Mouse (Mus musculus) testis, adult 2 months (tissue): ENCODE results near the gene Rad51b. TPM values are rescaled to one million over a fixed set of nuclear protein-coding genes. Genes with fewer than 3 reads are reported as not detected.

ENCODE experiments used
- H3K27ac ChIP-seq: fragments of 200-500 bp; 2 replicates; pipeline ENCODE4 v1.5.1; 2012; ENCODE audit warnings: low read depth, low read length; ENCODE audit not compliant: control insufficient read depth, insufficient read depth
- H3K27me3 ChIP-seq: fragments of 200-500 bp; 2 replicates; pipeline ENCODE4 v1.6.1; 2012; ENCODE audit warnings: mild to moderate bottlenecking, low read length, moderate library complexity; ENCODE audit not compliant: control insufficient read depth, insufficient read depth
- H3K36me3 ChIP-seq: fragments of 200-500 bp; 2 replicates; pipeline ENCODE4 v1.6.1; 2012; ENCODE audit warnings: mild to moderate bottlenecking, low read length; ENCODE audit not compliant: control insufficient read depth, insufficient read depth
- H3K4me1 ChIP-seq: fragments of 200-500 bp; 2 replicates; pipeline ENCODE4 v1.6.1; 2012; ENCODE audit warnings: low read length; ENCODE audit not compliant: control insufficient read depth, insufficient read depth
- H3K4me3 ChIP-seq: fragments of 200-500 bp; 2 replicates; pipeline ENCODE4 v1.5.1; 2012; ENCODE audit warnings: low read depth, mild to moderate bottlenecking, low read length, moderate library complexity, mixed read lengths; ENCODE audit not compliant: control insufficient read depth
- CTCF ChIP-seq: fragments of 200-500 bp; IDR thresholded peaks from 2 replicates; pipeline ENCODE4 v1.5.1; 2012; ENCODE audit warnings: low read depth, mild to moderate bottlenecking, inconsistent platforms, low read length, moderate library complexity; ENCODE audit not compliant: control insufficient read depth, insufficient read depth, insufficient replicate concordance
- POLR2A ChIP-seq: fragments of 200-500 bp; IDR thresholded peaks from 2 replicates; pipeline ENCODE4 v1.6.1; 2012; ENCODE audit warnings: low read depth, mild to moderate bottlenecking, inconsistent platforms, low read length, moderate library complexity; ENCODE audit not compliant: control insufficient read depth
- polyA plus RNA-seq: library from polyadenylated mRNA; depleted of rRNA; stranded (reverse); fragments of >200 nt; gene quantifications from 2 replicates; pipeline ENCODE4 v1.2.3, GENCODE M21; 2012

Gene Rad51b
- polyA plus RNA-seq, 1 experiment: 2.7 TPM

DNA sequence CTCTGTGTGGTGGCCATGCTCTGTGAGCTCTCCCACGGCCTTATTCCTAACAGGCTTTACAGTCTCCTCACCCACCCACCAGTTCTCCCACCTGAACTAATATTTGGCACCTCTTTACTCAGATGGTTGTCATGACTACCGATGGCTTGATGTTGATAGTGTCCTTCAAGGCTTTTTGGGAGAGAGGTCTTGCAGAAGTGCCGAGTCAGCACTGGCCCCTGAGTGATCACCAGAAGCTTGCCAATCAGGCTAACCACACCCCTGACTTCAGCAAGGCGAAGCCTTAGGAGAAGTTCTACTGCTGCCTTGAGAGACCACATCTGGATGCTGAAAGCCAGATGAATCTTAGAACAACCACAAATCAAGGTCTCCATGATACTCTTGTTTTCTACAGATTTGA, 209.3 kb downstream of the Rad51b start:
- no peak overlapping the region for H3K4me3 ChIP-seq
- peaks cover 2% of the 10 kb centered on the region for H3K4me1 ChIP-seq
- no peak for TF ChIP-seq POLR2A
- TF ChIP-seq CTCF: no peak
- H3K36me3 ChIP-seq: no peaks in the 10 kb centered on the region
- no peak overlapping the region for H3K27ac ChIP-seq
- H3K27me3 ChIP-seq: no peaks in the 10 kb centered on the region

DNA sequence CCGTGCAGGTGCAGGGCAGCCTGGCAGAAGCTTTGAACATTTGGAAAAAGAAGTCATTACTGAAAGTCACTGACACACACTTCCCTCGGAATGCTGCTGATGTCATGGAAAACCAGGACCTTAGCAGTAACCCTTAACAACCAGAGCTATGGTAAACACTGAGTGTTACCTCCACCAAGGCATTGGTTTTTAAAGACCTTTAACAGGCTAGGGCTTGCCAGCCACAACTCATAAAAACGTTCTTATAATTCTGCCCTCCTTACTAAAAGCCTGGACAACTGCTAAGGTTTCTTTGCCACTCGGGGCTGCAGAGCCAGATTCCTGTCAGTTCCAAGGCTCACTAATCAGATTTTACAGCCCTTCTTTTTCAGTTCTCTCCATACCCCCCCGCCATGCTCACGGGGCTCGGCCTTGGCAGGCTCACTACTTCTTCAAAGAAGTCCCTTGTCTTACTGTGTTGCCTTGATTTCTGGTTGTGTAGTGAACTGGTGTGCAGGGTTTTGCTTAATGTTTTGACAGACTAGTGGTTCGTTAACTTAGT, 210.1 kb downstream of the Rad51b start:
- Histone ChIP-seq H3K27ac (no peak overlapping the region), H3K27me3 (no peaks in the 10 kb centered on the region), H3K4me1 (peaks cover 2% of the 10 kb centered on the region), H3K36me3 (no peaks in the 10 kb centered on the region), H3K4me3 (no peak overlapping the region)
- TF ChIP-seq CTCF: no peak

DNA sequence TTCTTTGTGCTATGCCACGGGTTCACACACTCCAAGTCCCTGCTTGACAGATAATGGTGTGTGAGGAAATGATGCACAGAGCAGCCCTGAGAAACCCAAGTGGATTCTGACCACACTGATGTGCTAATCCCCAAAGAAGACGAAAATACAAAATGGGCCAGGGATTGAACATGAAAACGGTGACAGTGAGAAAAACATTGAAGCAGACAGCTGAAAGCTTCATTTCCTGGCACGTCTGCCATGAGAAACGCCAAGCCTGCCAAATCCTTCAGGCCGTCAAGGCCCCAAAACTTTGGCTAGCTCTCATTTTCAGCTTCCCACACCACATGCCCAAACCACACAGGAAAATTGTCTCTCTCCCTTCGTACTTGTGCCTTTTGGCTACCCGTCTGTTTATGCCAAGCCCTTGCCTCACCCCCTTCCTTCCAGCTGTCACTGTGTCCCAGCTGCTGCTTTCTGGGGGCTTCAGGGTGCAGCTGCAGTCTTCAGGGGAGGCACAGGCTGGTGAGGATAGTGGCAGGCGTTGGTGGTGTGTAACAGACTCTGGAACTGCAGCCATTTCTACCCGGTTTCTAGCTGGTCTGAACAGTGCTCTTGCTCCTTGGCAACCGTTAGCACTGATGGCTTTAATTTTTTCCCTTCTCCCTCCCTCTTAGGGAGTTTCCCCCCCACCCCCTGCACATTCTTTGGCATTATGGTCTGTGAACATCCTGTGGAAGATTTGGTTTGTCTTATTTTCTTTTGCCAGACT, 214.5 kb downstream of the Rad51b start:
- no peaks in the 10 kb centered on the region for H3K36me3 ChIP-seq
- H3K4me3 ChIP-seq: no peak overlapping the region
- H3K27me3 ChIP-seq: no peaks in the 10 kb centered on the region
- peak overlapping the region; percentile 44 for H3K27ac ChIP-seq
- peaks cover 2% of the 10 kb centered on the region; the same call in 1 of the 2 replicates for H3K4me1 ChIP-seq
- TF ChIP-seq POLR2A (no peak), CTCF (no peak)

DNA sequence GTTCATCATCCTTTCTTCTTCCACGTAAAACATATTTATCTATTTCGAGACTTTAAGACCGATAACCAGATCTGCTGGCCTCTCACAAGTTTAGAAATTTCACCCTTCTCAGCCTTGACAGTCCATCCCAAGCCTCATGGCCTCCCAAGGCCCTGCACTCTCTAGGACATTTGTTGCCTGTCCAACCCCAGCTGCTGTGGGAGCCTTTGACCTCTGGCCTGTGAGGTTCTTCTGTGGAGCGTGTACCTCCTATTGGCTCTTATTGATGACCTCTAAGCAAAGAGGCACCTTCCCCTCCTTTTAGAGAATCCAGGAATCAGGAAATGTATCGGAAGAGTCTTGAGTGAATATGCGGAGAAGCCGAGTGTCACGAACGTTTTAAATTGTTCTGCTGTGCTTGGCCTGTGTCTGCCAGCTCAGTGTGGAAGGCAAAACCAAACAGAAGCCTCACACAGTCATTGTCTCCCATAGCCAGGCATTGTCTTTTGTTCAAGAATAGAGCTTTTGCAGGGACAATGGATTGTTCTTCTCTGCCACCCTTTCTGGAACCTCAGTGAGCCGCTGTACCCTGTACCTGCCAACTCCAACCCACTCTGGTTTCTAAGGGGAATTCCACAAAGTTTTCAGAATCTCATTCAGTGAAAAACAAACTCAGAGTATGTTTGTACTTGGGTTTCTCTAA, 215.3 kb downstream of the Rad51b start:
- no peak overlapping the region for H3K4me3 ChIP-seq
- no peaks in the 10 kb centered on the region for H3K27me3 ChIP-seq
- no peaks in the 10 kb centered on the region for H3K36me3 ChIP-seq
- H3K27ac ChIP-seq: no peak overlapping the region
- TF ChIP-seq CTCF: no peak
- no peak for TF ChIP-seq POLR2A
- H3K4me1 ChIP-seq: peaks cover under 1% of the 10 kb centered on the region; the same call in 1 of the 2 replicates

DNA sequence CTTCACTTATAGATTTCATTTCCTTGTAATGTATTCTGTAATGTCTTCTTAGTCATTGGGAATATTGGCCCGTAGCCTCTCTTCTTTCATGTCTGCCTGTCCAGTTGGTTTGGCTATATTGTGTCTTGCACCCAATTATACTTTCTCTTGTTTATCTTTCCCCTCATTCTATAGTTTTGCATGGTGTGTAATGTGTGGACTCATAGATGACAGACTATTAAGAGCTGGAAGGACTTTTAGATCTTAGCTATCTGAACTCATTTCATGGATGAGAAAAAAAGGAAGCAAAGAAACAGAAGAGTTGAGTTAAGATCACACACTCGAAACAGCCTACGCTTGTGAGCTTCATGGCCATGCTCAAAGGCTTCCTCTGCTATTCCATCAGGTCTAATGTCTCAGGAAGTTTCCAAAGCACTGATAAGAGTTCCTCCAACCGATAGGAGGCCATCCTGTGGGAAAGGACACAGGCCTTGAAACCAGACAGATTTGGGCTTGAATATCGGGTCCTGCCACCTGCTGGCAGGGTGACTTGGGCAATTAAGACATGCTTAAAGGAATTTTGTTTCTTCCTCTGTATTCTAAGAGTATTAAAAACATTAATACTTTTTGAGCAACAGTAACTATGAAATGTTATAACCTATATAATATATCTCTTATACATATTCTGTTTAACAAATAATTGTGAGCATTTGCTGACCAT, 216.1 kb downstream of the Rad51b start:
- H3K4me3 ChIP-seq: no peak overlapping the region
- H3K36me3 ChIP-seq: no peaks in the 10 kb centered on the region
- H3K27ac ChIP-seq: no peak overlapping the region
- no peaks in the 10 kb centered on the region for H3K27me3 ChIP-seq
- no peaks in the 10 kb centered on the region for H3K4me1 ChIP-seq
- TF ChIP-seq CTCF: no peak
- TF ChIP-seq POLR2A: no peak

GRCm38 (mm10) chr12:79514680-79515079, 217.6 kb downstream of the Rad51b start:
- H3K27ac ChIP-seq: no peak overlapping the region
- H3K36me3 ChIP-seq: no peaks in the 10 kb centered on the region
- H3K27me3 ChIP-seq: no peaks in the 10 kb centered on the region
- no peak overlapping the region for H3K4me3 ChIP-seq
- no peaks in the 10 kb centered on the region for H3K4me1 ChIP-seq
- TF ChIP-seq CTCF (no peak), POLR2A (no peak)

- Histone ChIP-seq H3K36me3 (no peaks in the 10 kb centered on the region), H3K27me3 (no peaks in the 10 kb centered on the region), H3K4me1 (no peaks in the 10 kb centered on the region), H3K4me3 (no peak overlapping the region), H3K27ac (no peak overlapping the region)
- TF ChIP-seq POLR2A (no peak), CTCF (no peak)
Measured at GRCm38 (mm10) chr12:79522374-79522773, 225.3 kb downstream of the Rad51b start.
